Mouse (Mus musculus) heart, adult 11 months (tissue): Measurements from ENCODE around the gene Cacna1d.

ENCODE experiments used
- DNase-seq: peaks from one replicate; pipeline ENCODE4 v3.0.0; 2022

Cacna1d gene

GRCm38 (mm10) chr14:30014487-30014886 is 476.8 kb downstream of the Cacna1d start:
- DNase-seq = no peak

GRCm38 (mm10) chr14:30011886-30012560 is 479.2 kb downstream of the Cacna1d start:
- no peak for DNase-seq

- DNase-seq = peak; percentile 96
These were observed 481.2 kb downstream of the Cacna1d start for GRCm38 (mm10) chr14:30009864-30010560.

GRCm38 (mm10) chr14:30008733-30009575 is 482.3 kb downstream of the Cacna1d start, which contains the start of the genes Il17rb and Chdh:
Gene Il17rb, minus strand, starts transcription at chr14:30008896.
Gene Chdh, plus strand, starts transcription at chr14:30009023.
- peak; percentile 94 for DNase-seq

GRCm38 (mm10) chr14:29999475-29999811 is 491.8 kb downstream of the Cacna1d start:
- DNase-seq = no peak

GRCm38 (mm10) chr14:29998747-29999474 is 492.3 kb downstream of the Cacna1d start:
- no peak for DNase-seq

- no peak for DNase-seq
These were observed 493.9 kb downstream of the Cacna1d start for GRCm38 (mm10) chr14:29997345-29997744.

GRCm38 (mm10) chr14:29996000-29996751 is 495.1 kb downstream of the Cacna1d start:
- no peak for DNase-seq

- DNase-seq = no peak
These were observed 496.3 kb downstream of the Cacna1d start for GRCm38 (mm10) chr14:29994976-29995375.
